7 mouse cellular contexts compared by ENCODE assay signal in genomic region chr17:46771616-46772015, GRCm38 (mm10). TPM values are rescaled to one million over a fixed set of nuclear protein-coding genes. Genes with fewer than 3 reads are reported as not detected.
A peak's percentile ranks its signal among the peaks of the same experiment; 100 is the strongest.
DNase-seq lines count a peak whose midpoint lies in the region; ATAC-seq lines count a peak whose summit lies in the region.

No protein-coding gene starts in this region.

- 68% methylated on average over 17 of the region's 17 CpGs for WGBS in embryonic facial prominence, embryonic 14.5 days
- 64% methylated on average over 17 of the region's 17 CpGs for WGBS in hindbrain, embryonic 16.5 days
- WGBS in midbrain, embryonic 16.5 days: 63% methylated on average over 17 of the region's 17 CpGs

- H3K9ac ChIP-seq in embryonic facial prominence, embryonic 14.5 days (ENCODE audit: low read depth, low read length): peak overlapping the region; percentile 83
- peak overlapping the region; percentile 88 for H3K9ac ChIP-seq in hindbrain, embryonic 16.5 days (ENCODE audit: low read depth, low read length)
- H3K9ac ChIP-seq in midbrain, embryonic 16.5 days (ENCODE audit: low read depth, low read length): peak overlapping the region; percentile 87; the same call in 1 of the 2 replicates

- H3K9me3 ChIP-seq in embryonic facial prominence, embryonic 14.5 days (ENCODE audit: control insufficient read depth, low read length): no peaks in the 10 kb centered on the region
- no peaks in the 10 kb centered on the region for H3K9me3 ChIP-seq in hindbrain, embryonic 16.5 days (ENCODE audit: control insufficient read depth, low read length)
- no peaks in the 10 kb centered on the region for H3K9me3 ChIP-seq in midbrain, embryonic 16.5 days (replicated peaks; ENCODE audit: control insufficient read depth, low read length, poor library complexity, severe bottlenecking)

- peak overlapping the region; percentile 88 for H3K4me3 ChIP-seq in embryonic facial prominence, embryonic 14.5 days (ENCODE audit: low read depth, low read length)
- peak overlapping the region; percentile 93 for H3K4me3 ChIP-seq in hindbrain, embryonic 16.5 days (ENCODE audit: low read length)
- peak overlapping the region; percentile 85 for H3K4me3 ChIP-seq in midbrain, embryonic 16.5 days (ENCODE audit: low read depth, low read length)

- no peaks in the 10 kb centered on the region for H3K27me3 ChIP-seq in embryonic facial prominence, embryonic 14.5 days (replicated peaks; ENCODE audit: control insufficient read depth, insufficient read depth, low read length)
- no peaks in the 10 kb centered on the region for H3K27me3 ChIP-seq in hindbrain, embryonic 16.5 days (replicated peaks; ENCODE audit: control insufficient read depth, insufficient read depth, low read length)
- no peaks in the 10 kb centered on the region for H3K27me3 ChIP-seq in midbrain, embryonic 16.5 days (ENCODE audit: control insufficient read depth, insufficient read depth, low read depth, low read length)

- peak; percentile 25 for DNase-seq in kidney, postnatal 10 days
- no peak for DNase-seq in kidney, postnatal 25 days
- no peak for DNase-seq in embryonic facial prominence, embryonic 14.5 days (ENCODE audit: low spot score)
- no peak for DNase-seq in thymus, postnatal 0 days (ENCODE audit: low spot score)

- H3K4me1 ChIP-seq in embryonic facial prominence, embryonic 14.5 days (ENCODE audit: control insufficient read depth, insufficient read depth, low read length): no peaks in the 10 kb centered on the region
- H3K4me1 ChIP-seq in hindbrain, embryonic 16.5 days (ENCODE audit: control insufficient read depth, insufficient read depth, low read depth, low read length): peaks cover 16% of the 10 kb centered on the region
- peaks cover 15% of the 10 kb centered on the region for H3K4me1 ChIP-seq in midbrain, embryonic 16.5 days (ENCODE audit: control insufficient read depth, insufficient read depth, low read length)

- ATAC-seq in embryonic facial prominence, embryonic 14.5 days (ENCODE audit: low read depth): no peak
- ATAC-seq in hindbrain, embryonic 16.5 days: no peak
- no peak for ATAC-seq in midbrain, embryonic 16.5 days
- no peak for ATAC-seq in granulocyte monocyte progenitor cell, adult 5-6 weeks (replicated peaks; ENCODE audit: poor library complexity, severe bottlenecking)

- peak overlapping the region; percentile 78 for H3K27ac ChIP-seq in embryonic facial prominence, embryonic 14.5 days (replicated peaks; ENCODE audit: low read depth, low read length)
- H3K27ac ChIP-seq in hindbrain, embryonic 16.5 days (ENCODE audit: low read depth, low read length): peak overlapping the region; percentile 84
- H3K27ac ChIP-seq in midbrain, embryonic 16.5 days (ENCODE audit: low read length): peak overlapping the region; percentile 82

- H3K36me3 ChIP-seq in embryonic facial prominence, embryonic 14.5 days (ENCODE audit: control insufficient read depth, insufficient read depth, low read length): peaks cover 22% of the 10 kb centered on the region
- H3K36me3 ChIP-seq in hindbrain, embryonic 16.5 days (ENCODE audit: control insufficient read depth, insufficient read depth, low read length): peaks cover 16% of the 10 kb centered on the region
- H3K36me3 ChIP-seq in midbrain, embryonic 16.5 days (ENCODE audit: control insufficient read depth, insufficient read depth, low read length): no peaks in the 10 kb centered on the region

- H3K4me2 ChIP-seq in embryonic facial prominence, embryonic 14.5 days (ENCODE audit: low read depth, low read length): peak overlapping the region; percentile 84
- peak overlapping the region; percentile 89 for H3K4me2 ChIP-seq in hindbrain, embryonic 16.5 days (ENCODE audit: low read length)
- H3K4me2 ChIP-seq in midbrain, embryonic 16.5 days (ENCODE audit: low read length): peak overlapping the region; percentile 91

RNA-seq across cellular contexts. Expression of gene 2310039H08Rik, which starts 0.8 kb away (rescaled TPM):
- 86.2 and 92.3 TPM in 2 replicates for polyA plus RNA-seq in embryonic facial prominence, embryonic 14.5 days (2014; fragmentation: Nextera tagmentation; extraction: Ambion mirVana)
- 49.8 and 57.2 TPM in 2 replicates for polyA plus RNA-seq in hindbrain, embryonic 16.5 days (2015; fragmentation: Nextera tagmentation; extraction: Ambion mirVana)
- 48.1 and 53.7 TPM in 2 replicates for polyA plus RNA-seq in midbrain, embryonic 16.5 days (2015; fragmentation: Nextera tagmentation; extraction: Ambion mirVana)
- total RNA-seq in granulocyte monocyte progenitor cell, adult 5-6 weeks (2014; fragmentation: Nextera tagmentation): 18.0 and 37.9 TPM in 2 replicates
- 21.5 and 26.9 TPM in 2 replicates for total RNA-seq in granulocyte monocyte progenitor cell, adult 5-6 weeks (2017)
- polyA plus RNA-seq in thymus, postnatal 0 days (2015; fragmentation: Nextera tagmentation; extraction: Ambion mirVana): 112 and 116 TPM in 2 replicates

RNA-seq across cellular contexts. Expression of gene Ptcra, which starts 8.1 kb away (rescaled TPM):
- polyA plus RNA-seq in embryonic facial prominence, embryonic 14.5 days (2014; fragmentation: Nextera tagmentation; extraction: Ambion mirVana): 0.21 and 0.31 TPM in 2 replicates
- polyA plus RNA-seq in hindbrain, embryonic 16.5 days (2015; fragmentation: Nextera tagmentation; extraction: Ambion mirVana): 0.16 TPM in 1 of 2 replicates, not detected in the other
- not detected in 2 replicates for polyA plus RNA-seq in midbrain, embryonic 16.5 days (2015; fragmentation: Nextera tagmentation; extraction: Ambion mirVana)
- total RNA-seq in granulocyte monocyte progenitor cell, adult 5-6 weeks (2014; fragmentation: Nextera tagmentation): 1.3 TPM in 1 of 2 replicates, not detected in the other
- total RNA-seq in granulocyte monocyte progenitor cell, adult 5-6 weeks (2017): not detected in 2 replicates
- polyA plus RNA-seq in thymus, postnatal 0 days (2015; fragmentation: Nextera tagmentation; extraction: Ambion mirVana): 118 and 120 TPM in 2 replicates

RNA-seq across cellular contexts. Expression of gene Rpl7l1, which starts 10.9 kb away (rescaled TPM):
- polyA plus RNA-seq in embryonic facial prominence, embryonic 14.5 days (2014; fragmentation: Nextera tagmentation; extraction: Ambion mirVana): 124 and 126 TPM in 2 replicates
- 75.5 and 80.4 TPM in 2 replicates for polyA plus RNA-seq in hindbrain, embryonic 16.5 days (2015; fragmentation: Nextera tagmentation; extraction: Ambion mirVana)
- 78.4 and 84.2 TPM in 2 replicates for polyA plus RNA-seq in midbrain, embryonic 16.5 days (2015; fragmentation: Nextera tagmentation; extraction: Ambion mirVana)
- 77.5 and 102 TPM in 2 replicates for total RNA-seq in granulocyte monocyte progenitor cell, adult 5-6 weeks (2014; fragmentation: Nextera tagmentation)
- total RNA-seq in granulocyte monocyte progenitor cell, adult 5-6 weeks (2017): 153 and 206 TPM in 2 replicates
- 136 and 137 TPM in 2 replicates for polyA plus RNA-seq in thymus, postnatal 0 days (2015; fragmentation: Nextera tagmentation; extraction: Ambion mirVana)

RNA-seq across cellular contexts. Expression of gene Cnpy3, which starts 19.6 kb away (rescaled TPM):
- polyA plus RNA-seq in embryonic facial prominence, embryonic 14.5 days (2014; fragmentation: Nextera tagmentation; extraction: Ambion mirVana): 62.6 and 68.5 TPM in 2 replicates
- 71.4 and 78.0 TPM in 2 replicates for polyA plus RNA-seq in hindbrain, embryonic 16.5 days (2015; fragmentation: Nextera tagmentation; extraction: Ambion mirVana)
- 67.7 and 67.8 TPM in 2 replicates for polyA plus RNA-seq in midbrain, embryonic 16.5 days (2015; fragmentation: Nextera tagmentation; extraction: Ambion mirVana)
- 68.6 and 80.8 TPM in 2 replicates for total RNA-seq in granulocyte monocyte progenitor cell, adult 5-6 weeks (2014; fragmentation: Nextera tagmentation)
- total RNA-seq in granulocyte monocyte progenitor cell, adult 5-6 weeks (2017): 100 and 121 TPM in 2 replicates
- 55.1 and 58.0 TPM in 2 replicates for polyA plus RNA-seq in thymus, postnatal 0 days (2015; fragmentation: Nextera tagmentation; extraction: Ambion mirVana)

RNA-seq across cellular contexts. Expression of gene Gnmt, which starts 42.6 kb away (rescaled TPM):
- polyA plus RNA-seq in embryonic facial prominence, embryonic 14.5 days (2014; fragmentation: Nextera tagmentation; extraction: Ambion mirVana): 1.2 and 1.6 TPM in 2 replicates
- 1.1 and 1.7 TPM in 2 replicates for polyA plus RNA-seq in hindbrain, embryonic 16.5 days (2015; fragmentation: Nextera tagmentation; extraction: Ambion mirVana)
- 0.68 and 0.83 TPM in 2 replicates for polyA plus RNA-seq in midbrain, embryonic 16.5 days (2015; fragmentation: Nextera tagmentation; extraction: Ambion mirVana)
- total RNA-seq in granulocyte monocyte progenitor cell, adult 5-6 weeks (2014; fragmentation: Nextera tagmentation): 1.1 TPM in 1 of 2 replicates, not detected in the other
- total RNA-seq in granulocyte monocyte progenitor cell, adult 5-6 weeks (2017): 1.0 TPM in 1 of 2 replicates, not detected in the other
- 2.9 and 3.0 TPM in 2 replicates for polyA plus RNA-seq in thymus, postnatal 0 days (2015; fragmentation: Nextera tagmentation; extraction: Ambion mirVana)

Comparison
In these comparisons a context has a peak if more than half of its experiments do, and no peak if none do; other contexts are left out.
1. RNA of gene Ptcra, which starts 8.1 kb away (polyA plus RNA-seq): 118 to 120 TPM in thymus, postnatal 0 days; 0.21 to 0.31 TPM in embryonic facial prominence, embryonic 14.5 days, not detected in midbrain, embryonic 16.5 days and 0.16 TPM in hindbrain, embryonic 16.5 days; every median in the first group is over 10 times any median in the second.
2. Peak in every context shown above with its lines, with median percentiles within 50 percentile points of each other: H3K27ac ChIP-seq, H3K4me2 ChIP-seq, H3K4me3 ChIP-seq and H3K9ac ChIP-seq.